Mouse (Mus musculus): ENCODE data around the gene Guca1a. TPM values are rescaled to one million over a fixed set of nuclear protein-coding genes. Genes with fewer than 3 reads are reported as not detected.

Gene Guca1a
- polyA plus RNA-seq, 1 experiment from 2014 or later: 6.6 TPM

GRCm38 (mm10) chr17:47381917-47382316, 18.5 kb downstream of the Guca1a start:
- Histone ChIP-seq H3K36me3 (peaks cover 41% of the 10 kb centered on the region), H3K4me1 (no peaks in the 10 kb centered on the region), H3K9ac (no peak overlapping the region), H3K4me3 (replicated peaks) (no peak overlapping the region), H3K27me3 (no peaks in the 10 kb centered on the region), H3K4me2 (replicated peaks) (no peak overlapping the region), H3K9me3 (replicated peaks) (no peaks in the 10 kb centered on the region), H3K27ac (replicated peaks) (no peak overlapping the region)
- ATAC-seq (ENCODE audit: insufficient number of reproducible peaks, low FRiP score, low TSS enrichment, low read depth): no peak
- WGBS: 80% methylated on average over 11 of the region's 11 CpGs

GRCm38 (mm10) chr17:47378133-47378532, 22.3 kb downstream of the Guca1a start:
- H3K9me3 ChIP-seq (replicated peaks): no peaks in the 10 kb centered on the region
- peaks cover 74% of the 10 kb centered on the region for H3K36me3 ChIP-seq
- no peaks in the 10 kb centered on the region for H3K27me3 ChIP-seq
- ATAC-seq (ENCODE audit: insufficient number of reproducible peaks, low FRiP score, low TSS enrichment, low read depth): no peak
- no peak overlapping the region for H3K4me3 ChIP-seq (replicated peaks)
- no peak overlapping the region for H3K9ac ChIP-seq
- 85% methylated on average over 15 of the region's 15 CpGs for WGBS
- no peaks in the 10 kb centered on the region for H3K4me1 ChIP-seq
- H3K27ac ChIP-seq (replicated peaks): no peak overlapping the region
- no peak overlapping the region for H3K4me2 ChIP-seq (replicated peaks)

GRCm38 (mm10) chr17:47376779-47377280, 23.6 kb downstream of the Guca1a start:
- H3K9ac ChIP-seq: no peak overlapping the region
- WGBS: 74% methylated on average over 6 of the region's 6 CpGs
- no peak overlapping the region for H3K4me3 ChIP-seq (replicated peaks)
- H3K36me3 ChIP-seq: peaks cover 85% of the 10 kb centered on the region
- H3K4me2 ChIP-seq (replicated peaks): no peak overlapping the region
- H3K27me3 ChIP-seq: no peaks in the 10 kb centered on the region
- H3K9me3 ChIP-seq (replicated peaks): no peaks in the 10 kb centered on the region
- H3K4me1 ChIP-seq: no peaks in the 10 kb centered on the region
- H3K27ac ChIP-seq (replicated peaks): no peak overlapping the region
- no peak for ATAC-seq (ENCODE audit: insufficient number of reproducible peaks, low FRiP score, low TSS enrichment, low read depth)

- H3K4me1 ChIP-seq: peaks cover 12% of the 10 kb centered on the region
- no peaks in the 10 kb centered on the region for H3K27me3 ChIP-seq
- H3K4me3 ChIP-seq (replicated peaks): no peak overlapping the region
- peaks cover 61% of the 10 kb centered on the region for H3K36me3 ChIP-seq
- 44% methylated on average over 6 of the region's 6 CpGs for WGBS
- no peak overlapping the region for H3K4me2 ChIP-seq (replicated peaks)
- H3K27ac ChIP-seq (replicated peaks): no peak overlapping the region
- H3K9me3 ChIP-seq (replicated peaks): no peaks in the 10 kb centered on the region
- no peak overlapping the region for H3K9ac ChIP-seq
- ATAC-seq (ENCODE audit: insufficient number of reproducible peaks, low FRiP score, low TSS enrichment, low read depth): no peak
Observed at GRCm38 (mm10) chr17:47373991-47374390, 26.4 kb downstream of the Guca1a start.

- Histone ChIP-seq H3K27ac (replicated peaks) (no peak overlapping the region), H3K4me1 (peaks cover 12% of the 10 kb centered on the region), H3K9ac (no peak overlapping the region), H3K4me2 (replicated peaks) (no peak overlapping the region), H3K9me3 (replicated peaks) (no peaks in the 10 kb centered on the region), H3K36me3 (peaks cover 41% of the 10 kb centered on the region), H3K27me3 (0 out of 2 replicates have a peak, but pooled peaks cover 4% of the 10 kb centered on the region), H3K4me3 (replicated peaks) (no peak overlapping the region)
- 0 out of 2 replicates have a peak, but pooled peaks have one; percentile 49 for ATAC-seq (ENCODE audit: insufficient number of reproducible peaks, low FRiP score, low TSS enrichment, low read depth)
- WGBS: 4% methylated on average over 4 of the region's 4 CpGs
Observed at GRCm38 (mm10) chr17:47371451-47371850, 28.9 kb downstream of the Guca1a start.

GRCm38 (mm10) chr17:47369087-47369443, 31.3 kb downstream of the Guca1a start:
- 1% methylated on average over 20 of the region's 20 CpGs for WGBS
- no peaks in the 10 kb centered on the region for H3K9me3 ChIP-seq (replicated peaks)
- H3K9ac ChIP-seq: peak overlapping the region; percentile 50
- peak overlapping the region; percentile 83 for H3K4me3 ChIP-seq (replicated peaks)
- peak overlapping the region; percentile 80 for H3K4me2 ChIP-seq (replicated peaks)
- H3K4me1 ChIP-seq: peaks cover 12% of the 10 kb centered on the region
- ATAC-seq (ENCODE audit: insufficient number of reproducible peaks, low FRiP score, low TSS enrichment, low read depth): no peak
- 0 out of 2 replicates have a peak, but pooled peaks cover 4% of the 10 kb centered on the region for H3K27me3 ChIP-seq
- H3K36me3 ChIP-seq: peaks cover 20% of the 10 kb centered on the region
- peak overlapping the region; percentile 49; the same call in 1 of the 2 replicates for H3K27ac ChIP-seq (replicated peaks)

- Histone ChIP-seq H3K9me3 (replicated peaks) (no peaks in the 10 kb centered on the region), H3K4me2 (replicated peaks) (peak within 1 kb of the TSS; percentile 80), H3K27me3 (0 out of 2 replicates have a peak, but pooled peaks cover 4% of the 10 kb centered on the region), H3K27ac (replicated peaks) (peak within 1 kb of the TSS; percentile 49; the same call in 1 of the 2 replicates), H3K9ac (peak within 1 kb of the TSS; percentile 50), H3K36me3 (peaks cover 15% of the 10 kb centered on the region), H3K4me3 (replicated peaks) (peak within 1 kb of the TSS; percentile 83), H3K4me1 (peaks cover 12% of the 10 kb centered on the region)
- 3% methylated on average over 35 of the region's 35 CpGs for WGBS
- peak; percentile 81 for ATAC-seq (ENCODE audit: insufficient number of reproducible peaks, low FRiP score, low TSS enrichment, low read depth)
Observed at GRCm38 (mm10) chr17:47368401-47369086, 31.8 kb downstream of the Guca1a start, which contains the start of gene Mrps10. Gene Mrps10 (plus strand): TSS chr17:47368887.

GRCm38 (mm10) chr17:47361343-47361742, 39.0 kb downstream of the Guca1a start:
- no peaks in the 10 kb centered on the region for H3K27me3 ChIP-seq
- H3K9ac ChIP-seq: no peak overlapping the region
- no peak overlapping the region for H3K27ac ChIP-seq (replicated peaks)
- 76% methylated on average over 11 of the region's 11 CpGs for WGBS
- no peak for ATAC-seq (ENCODE audit: insufficient number of reproducible peaks, low FRiP score, low TSS enrichment, low read depth)
- peaks cover 36% of the 10 kb centered on the region for H3K36me3 ChIP-seq
- no peaks in the 10 kb centered on the region for H3K9me3 ChIP-seq (replicated peaks)
- H3K4me2 ChIP-seq (replicated peaks): no peak overlapping the region
- no peak overlapping the region for H3K4me3 ChIP-seq (replicated peaks)
- H3K4me1 ChIP-seq: no peaks in the 10 kb centered on the region

- no peak overlapping the region for H3K9ac ChIP-seq
Observed at GRCm38 (mm10) chr17:47359964-47360363, 40.4 kb downstream of the Guca1a start.

GRCm38 (mm10) chr17:47349721-47350319, 50.6 kb downstream of the Guca1a start:
- Histone ChIP-seq H3K9me3 (replicated peaks) (peaks cover 24% of the 10 kb centered on the region), H3K4me2 (replicated peaks) (no peak overlapping the region), H3K9ac (no peak overlapping the region), H3K36me3 (peaks cover 91% of the 10 kb centered on the region), H3K4me3 (replicated peaks) (no peak overlapping the region), H3K27ac (replicated peaks) (no peak overlapping the region), H3K27me3 (no peaks in the 10 kb centered on the region), H3K4me1 (no peaks in the 10 kb centered on the region)
- ATAC-seq (ENCODE audit: insufficient number of reproducible peaks, low FRiP score, low TSS enrichment, low read depth): no peak
- 90% methylated on average over 3 of the region's 3 CpGs for WGBS

More at GRCm38 (mm10) chr17:47359964-47360363, 40.4 kb downstream of the Guca1a start:
- Histone ChIP-seq H3K27ac (replicated peaks) (no peak overlapping the region), H3K4me3 (replicated peaks) (no peak overlapping the region), H3K4me1 (no peaks in the 10 kb centered on the region), H3K27me3 (no peaks in the 10 kb centered on the region), H3K36me3 (peaks cover 49% of the 10 kb centered on the region), H3K4me2 (replicated peaks) (no peak overlapping the region), H3K9me3 (replicated peaks) (no peaks in the 10 kb centered on the region)
- 37% methylated on average over 6 of the region's 6 CpGs for WGBS
- no peak for ATAC-seq (ENCODE audit: insufficient number of reproducible peaks, low FRiP score, low TSS enrichment, low read depth)

Data from embryonic facial prominence, embryonic 15.5 days (tissue).